Mouse (Mus musculus): ENCODE results near the gene Smg6.

- no peak for TF ChIP-seq CTCF (IDR thresholded peaks at IDR 0.05; ENCODE audit: insufficient read depth, low read length)
- TF ChIP-seq POLR2A (IDR thresholded peaks at IDR 0.05; ENCODE audit: borderline replicate concordance, extremely low read depth, low read depth, low read length), result no peak
Measured at GRCm38 (mm10) chr11:75119841-75120240, 194.2 kb downstream of the Smg6 start.

All from lung, adult 2 months (tissue).